Mouse (Mus musculus): ENCODE measurements around the gene Npas3.

Gene Npas3

GRCm38 (mm10) chr12:53295747-53296146 lies 47.3 kb downstream of the Npas3 start:
- DNase-seq (ENCODE audit: low read depth, low spot score) = no peak

- DNase-seq (ENCODE audit: low read depth, low spot score) = no peak
These were observed 49.7 kb downstream of the Npas3 start for GRCm38 (mm10) chr12:53297946-53298840.

- DNase-seq (ENCODE audit: low read depth, low spot score) = peak; percentile 44
These were observed 52.5 kb downstream of the Npas3 start for GRCm38 (mm10) chr12:53300964-53301363.

- DNase-seq (ENCODE audit: low read depth, low spot score) = no peak
These were observed 53.7 kb downstream of the Npas3 start for GRCm38 (mm10) chr12:53302129-53302528.

GRCm38 (mm10) chr12:53316715-53317114 lies 68.2 kb downstream of the Npas3 start:
- DNase-seq (ENCODE audit: low read depth, low spot score) = no peak

- DNase-seq (ENCODE audit: low read depth, low spot score) = no peak
These were observed 69.3 kb downstream of the Npas3 start for GRCm38 (mm10) chr12:53317801-53318200.

GRCm38 (mm10) chr12:53320526-53320925 lies 72.0 kb downstream of the Npas3 start:
- DNase-seq (ENCODE audit: low read depth, low spot score) = no peak

- no peak for DNase-seq (ENCODE audit: low read depth, low spot score)
These were observed 72.5 kb downstream of the Npas3 start for GRCm38 (mm10) chr12:53321018-53321417.

GRCm38 (mm10) chr12:53321944-53322343 lies 73.5 kb downstream of the Npas3 start:
- DNase-seq (ENCODE audit: low read depth, low spot score) = no peak

- no peak for DNase-seq (ENCODE audit: low read depth, low spot score)
These were observed 79.2 kb downstream of the Npas3 start for GRCm38 (mm10) chr12:53327653-53328188.

- no peak for DNase-seq (ENCODE audit: low read depth, low spot score)
These were observed 79.8 kb downstream of the Npas3 start for GRCm38 (mm10) chr12:53328257-53328736.

GRCm38 (mm10) chr12:53330141-53330540 lies 81.7 kb downstream of the Npas3 start:
- DNase-seq (ENCODE audit: low read depth, low spot score) = no peak

- no peak for DNase-seq (ENCODE audit: low read depth, low spot score)
These were observed 82.9 kb downstream of the Npas3 start for GRCm38 (mm10) chr12:53331391-53331790.

GRCm38 (mm10) chr12:53331800-53332199 lies 83.3 kb downstream of the Npas3 start:
- DNase-seq (ENCODE audit: low read depth, low spot score) = no peak

GRCm38 (mm10) chr12:53333251-53333650 lies 84.8 kb downstream of the Npas3 start:
- no peak for DNase-seq (ENCODE audit: low read depth, low spot score)

- no peak for DNase-seq (ENCODE audit: low read depth, low spot score)
These were observed 90.0 kb downstream of the Npas3 start for GRCm38 (mm10) chr12:53338349-53338948.

GRCm38 (mm10) chr12:53342741-53343140 lies 94.3 kb downstream of the Npas3 start:
- DNase-seq (ENCODE audit: low read depth, low spot score) = no peak

GRCm38 (mm10) chr12:53351860-53352259 lies 103.4 kb downstream of the Npas3 start:
- no peak for DNase-seq (ENCODE audit: low read depth, low spot score)

- no peak for DNase-seq (ENCODE audit: low read depth, low spot score)
These were observed 117.3 kb downstream of the Npas3 start for GRCm38 (mm10) chr12:53365751-53366150.

- DNase-seq (ENCODE audit: low read depth, low spot score) = no peak
These were observed 136.4 kb downstream of the Npas3 start for GRCm38 (mm10) chr12:53384851-53385250.

GRCm38 (mm10) chr12:53405856-53406255 lies 157.4 kb downstream of the Npas3 start:
- no peak for DNase-seq (ENCODE audit: low read depth, low spot score)

- no peak for DNase-seq (ENCODE audit: low read depth, low spot score)
These were observed 159.3 kb downstream of the Npas3 start for GRCm38 (mm10) chr12:53407776-53408175.

GRCm38 (mm10) chr12:53409711-53410110 lies 161.2 kb downstream of the Npas3 start:
- no peak for DNase-seq (ENCODE audit: low read depth, low spot score)

Data from A20 (cell line).